Mouse (Mus musculus) G1E (cell line): Measurements from ENCODE around the gene Msmo1. TPM values are rescaled to one million over a fixed set of nuclear protein-coding genes. Genes with fewer than 3 reads are reported as not detected.

Source experiments
- ATAC-seq: 2 replicates; pipeline ENCODE4 v1.8.0; 2016; ENCODE audit warnings: mild to moderate bottlenecking; ENCODE audit not compliant: insufficient number of reproducible peaks, poor library complexity, low FRiP score, severe bottlenecking; ENCODE audit errors: extremely low read depth
- DNase-seq: peaks from one replicate; pipeline ENCODE4 v3.0.0; 2012; ENCODE audit warnings: low spot score
- H3K27me3 ChIP-seq: 2 replicates; pipeline ENCODE4 v1.6.1; 2012; ENCODE audit warnings: mild to moderate bottlenecking, low read length, inconsistent platforms; ENCODE audit not compliant: insufficient read depth
- H3K36me3 ChIP-seq: replicated peaks from 2 replicates; pipeline ENCODE3; 2012; ENCODE audit warnings: mild to moderate bottlenecking, inconsistent platforms
- H3K4me1 ChIP-seq: 2 replicates; pipeline ENCODE4 v1.6.1; 2012; ENCODE audit warnings: low read depth, low read length, inconsistent platforms, mixed read lengths; ENCODE audit not compliant: insufficient read depth
- H3K4me3 ChIP-seq: 2 replicates; pipeline ENCODE4 v1.5.1; 2012; ENCODE audit warnings: low read depth, mild to moderate bottlenecking, inconsistent platforms, low read length, moderate library complexity, mixed read lengths
- H3K9me3 ChIP-seq: replicated peaks from 2 replicates; pipeline ENCODE4 v1.6.1; 2012; ENCODE audit warnings: inconsistent platforms
- CTCF ChIP-seq: IDR thresholded peaks from 2 replicates; pipeline ENCODE4 v1.5.1; 2012; ENCODE audit warnings: low read depth, low read length, inconsistent platforms, mixed read lengths
- GATA1 ChIP-seq: IDR thresholded peaks from 2 replicates; pipeline ENCODE4 v1.6.1; 2012; ENCODE audit warnings: borderline replicate concordance, low read length, inconsistent platforms, mixed read lengths
- GATA2 ChIP-seq: IDR thresholded peaks from 2 replicates; pipeline ENCODE4 v1.6.1; 2012; ENCODE audit warnings: low read depth, low read length, inconsistent platforms, borderline replicate concordance
- POLR2AphosphoS5 ChIP-seq: IDR thresholded peaks from 2 replicates; pipeline ENCODE4 v1.6.1; 2012; ENCODE audit warnings: low read depth, low read length, inconsistent platforms; ENCODE audit not compliant: insufficient replicate concordance
- TAL1 ChIP-seq: conservative IDR thresholded peaks from 2 replicates; pipeline ENCODE4 v1.6.1; 2012; ENCODE audit warnings: low read depth, low read length, inconsistent platforms, mixed read lengths
- polyA plus RNA-seq: library from polyadenylated mRNA; stranded (reverse); fragments of >175 nt; gene quantifications from 2 replicates; pipeline ENCODE4 v1.2.3, GENCODE M21; 2012
- total RNA-seq, 2 experiments: library from RNA; stranded (forward) in 1 of 2; stranded (reverse) in 1 of 2; fragments of 200-1000 nt in 1 of 2; fragments of >200 nt in 1 of 2; fragmentation: Nextera tagmentation in 1 of 2; gene quantifications; 2 replicates each; pipeline ENCODE4 v1.2.3; 2014 to 2017

The Msmo1 gene
- total RNA-seq (2014; fragmentation: Nextera tagmentation) (130 and 139 TPM in 2 replicates), total RNA-seq (2017) (552 and 571 TPM in 2 replicates), polyA plus RNA-seq (3.2 and 3.7 TPM in 2 replicates)

DNA sequence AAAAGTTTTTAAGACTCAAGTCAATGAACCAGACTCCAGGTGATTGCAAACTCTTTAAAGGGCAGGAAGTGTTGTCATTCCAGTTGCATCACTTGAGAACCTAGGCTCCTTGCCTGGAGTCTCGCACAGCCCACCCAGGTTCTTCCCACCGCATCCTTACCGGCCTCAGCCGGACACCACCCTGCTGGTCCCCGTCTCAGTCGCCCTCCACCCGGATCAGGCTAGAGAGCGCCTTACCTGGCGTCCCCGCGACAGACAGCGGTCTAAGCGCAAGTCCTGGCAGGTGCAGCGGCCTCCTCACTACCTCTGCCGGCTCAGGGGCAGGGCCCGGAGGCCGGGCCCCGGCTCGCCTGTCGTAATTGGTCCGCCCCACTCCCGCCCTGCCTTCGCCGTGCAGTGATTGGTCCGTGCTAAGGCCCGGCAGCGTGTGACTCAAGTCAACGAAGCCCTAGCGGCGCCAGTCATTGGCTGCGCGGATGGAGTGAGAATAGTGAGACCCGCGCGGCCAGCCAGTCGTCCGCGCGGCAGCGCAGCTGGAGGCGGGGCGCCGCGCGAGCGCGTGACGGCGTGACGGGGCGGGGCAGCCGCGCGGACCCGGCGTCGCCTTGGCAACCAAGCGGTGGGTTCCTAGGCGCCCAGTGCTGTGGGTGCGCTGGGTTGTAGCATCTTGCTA is at the start of gene Msmo1:
Gene Msmo1 (minus strand): TSS at position 522 of the 673 bp plus-strand sequence.
- peak within 1 kb of the TSS; percentile 93 for H3K4me3 ChIP-seq
- no peak for TF ChIP-seq GATA1
- no peak for TF ChIP-seq GATA2
- no peak for TF ChIP-seq POLR2AphosphoS5
- no peak for TF ChIP-seq TAL1
- TF ChIP-seq CTCF: no peak
- no peaks in the 10 kb centered on the region for H3K27me3 ChIP-seq
- peaks cover 44% of the 10 kb centered on the region for H3K4me1 ChIP-seq
- DNase-seq (peak; percentile 95), ATAC-seq (peak; percentile 97)
- peaks cover 29% of the 10 kb centered on the region for H3K36me3 ChIP-seq
- no peaks in the 10 kb centered on the region for H3K9me3 ChIP-seq

- TF ChIP-seq TAL1 (no peak), GATA2 (no peak), POLR2AphosphoS5 (no peak), CTCF (no peak), GATA1 (no peak)
- peaks cover 20% of the 10 kb centered on the region for H3K4me1 ChIP-seq
- DNase-seq (no peak), ATAC-seq (peak; percentile 71)
- H3K4me3 ChIP-seq: no peak overlapping the region
- no peaks in the 10 kb centered on the region for H3K9me3 ChIP-seq
- H3K27me3 ChIP-seq: no peaks in the 10 kb centered on the region
- peaks cover 47% of the 10 kb centered on the region for H3K36me3 ChIP-seq
Observed at GRCm38 (mm10) chr8:64781947-64782346, 48.4 kb upstream of the Msmo1 start.

DNA sequence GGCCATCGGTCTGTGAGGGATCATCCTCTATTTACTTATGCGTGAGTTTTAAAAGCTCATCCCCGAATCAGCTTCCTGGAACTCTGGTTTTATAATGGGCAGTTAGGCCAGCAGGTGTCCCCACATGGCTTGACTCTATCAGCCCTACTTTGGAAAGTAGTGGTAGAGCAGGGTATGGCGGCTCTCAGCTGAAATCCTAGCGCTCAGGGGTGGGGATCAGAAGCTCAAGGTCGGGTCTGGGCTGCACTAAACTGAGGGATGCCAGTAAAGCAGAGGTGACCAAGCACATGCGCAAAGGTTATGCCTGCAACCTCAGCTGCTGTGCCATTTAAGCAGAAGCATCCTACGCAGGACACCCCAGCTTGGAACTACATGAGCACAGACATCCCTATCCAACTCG is 44.3 kb upstream of the Msmo1 start:
- no peak overlapping the region for H3K4me3 ChIP-seq
- peaks cover 10% of the 10 kb centered on the region for H3K4me1 ChIP-seq
- H3K27me3 ChIP-seq: no peaks in the 10 kb centered on the region
- no peaks in the 10 kb centered on the region for H3K9me3 ChIP-seq
- DNase-seq (no peak), ATAC-seq (no peak)
- H3K36me3 ChIP-seq: peaks cover 51% of the 10 kb centered on the region
- no peak for TF ChIP-seq GATA2
- TF ChIP-seq POLR2AphosphoS5: no peak
- no peak for TF ChIP-seq TAL1
- TF ChIP-seq CTCF: no peak
- no peak for TF ChIP-seq GATA1

DNA sequence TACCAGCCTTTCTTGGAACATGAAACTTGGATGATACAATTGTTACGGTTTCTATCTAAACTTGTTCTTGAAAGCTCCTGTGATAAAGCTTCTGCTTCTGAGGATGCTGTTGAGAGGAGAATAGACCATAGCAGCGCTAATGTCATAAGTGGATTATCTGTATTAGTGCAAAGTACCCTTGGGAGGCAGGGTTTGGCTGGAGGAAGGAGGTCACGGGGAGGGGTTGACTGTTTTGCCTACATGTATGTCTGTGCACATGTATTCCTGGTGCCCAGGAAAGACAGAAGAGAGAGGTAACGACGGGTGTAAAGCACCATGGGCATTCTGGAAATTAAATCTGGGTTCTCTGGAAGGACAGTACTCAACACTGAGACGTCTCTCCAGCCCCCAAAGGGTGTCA is 40.5 kb upstream of the Msmo1 start:
- Histone ChIP-seq H3K27me3 (no peaks in the 10 kb centered on the region), H3K4me1 (peaks cover 6% of the 10 kb centered on the region; the same call in 1 of the 2 replicates), H3K9me3 (no peaks in the 10 kb centered on the region), H3K4me3 (no peak overlapping the region), H3K36me3 (peaks cover 49% of the 10 kb centered on the region)
- TF ChIP-seq CTCF: no peak
- TF ChIP-seq GATA1: no peak
- TF ChIP-seq TAL1: no peak
- no peak for TF ChIP-seq POLR2AphosphoS5
- ATAC-seq (no peak), DNase-seq (no peak)

DNA sequence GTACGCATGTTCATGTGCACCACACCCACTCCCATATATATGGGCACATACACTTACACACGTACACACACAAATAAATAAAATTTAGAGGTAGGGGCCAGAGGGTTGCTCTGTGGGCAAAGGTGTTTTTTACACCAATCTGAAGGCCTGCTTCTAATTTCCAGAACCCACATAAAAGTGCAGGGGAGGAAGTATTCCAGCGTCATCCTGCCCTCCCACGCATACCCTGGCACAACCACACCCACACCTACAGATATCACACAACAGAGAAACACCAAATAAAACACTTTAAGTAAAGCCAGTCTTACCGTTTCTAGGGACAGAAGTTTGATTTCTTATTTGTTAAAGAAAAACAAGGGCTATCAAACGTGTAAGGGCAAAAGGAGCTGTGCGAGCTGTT is 37.2 kb upstream of the Msmo1 start:
- H3K36me3 ChIP-seq: peaks cover 52% of the 10 kb centered on the region
- TF ChIP-seq POLR2AphosphoS5: no peak
- no peak for TF ChIP-seq TAL1
- TF ChIP-seq GATA2: no peak
- TF ChIP-seq CTCF: no peak
- no peak for TF ChIP-seq GATA1

DNA sequence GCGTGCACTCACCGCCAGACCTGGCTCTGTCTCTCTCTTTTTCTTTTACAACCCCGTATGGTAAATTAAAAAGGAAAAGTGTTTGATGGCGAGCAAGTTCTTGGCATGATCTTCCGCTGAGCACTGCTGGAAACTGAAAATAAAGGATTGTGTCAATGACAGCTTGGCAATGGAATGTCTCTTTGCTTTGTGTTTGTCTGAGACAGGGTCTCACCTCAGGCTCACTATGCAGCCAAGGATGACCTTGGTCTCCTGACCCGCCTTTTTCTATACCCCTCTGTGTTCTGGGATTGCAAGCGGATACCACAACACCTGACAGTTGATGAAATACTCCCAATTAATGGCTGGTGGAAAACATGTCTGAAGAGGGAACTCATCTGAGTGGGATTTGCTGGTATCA is 36.0 kb upstream of the Msmo1 start:
- ATAC-seq: no peak
- H3K4me1 ChIP-seq: peaks cover 6% of the 10 kb centered on the region; the same call in 1 of the 2 replicates
- no peaks in the 10 kb centered on the region for H3K9me3 ChIP-seq
- no peak overlapping the region for H3K4me3 ChIP-seq
- no peaks in the 10 kb centered on the region for H3K27me3 ChIP-seq
- TF ChIP-seq CTCF (no peak), GATA2 (no peak), GATA1 (no peak), TAL1 (no peak), POLR2AphosphoS5 (no peak)
- DNase-seq: no peak
- H3K36me3 ChIP-seq: peaks cover 47% of the 10 kb centered on the region

More for the DNA sequence above, 37.2 kb upstream of the Msmo1 start:
- Histone ChIP-seq H3K9me3 (no peaks in the 10 kb centered on the region), H3K4me3 (no peak overlapping the region), H3K4me1 (peaks cover 6% of the 10 kb centered on the region; the same call in 1 of the 2 replicates), H3K27me3 (no peaks in the 10 kb centered on the region)
- no peak for ATAC-seq
- DNase-seq: no peak

- DNase-seq (no peak), ATAC-seq (no peak)
- TF ChIP-seq GATA1 (no peak), GATA2 (no peak), POLR2AphosphoS5 (no peak), CTCF (no peak), TAL1 (no peak)
- H3K4me3 ChIP-seq: no peak overlapping the region
- H3K4me1 ChIP-seq: peaks cover 6% of the 10 kb centered on the region; the same call in 1 of the 2 replicates
- no peaks in the 10 kb centered on the region for H3K27me3 ChIP-seq
- H3K9me3 ChIP-seq: no peaks in the 10 kb centered on the region
- H3K36me3 ChIP-seq: peaks cover 47% of the 10 kb centered on the region
Observed at GRCm38 (mm10) chr8:64768645-64769044, 35.1 kb upstream of the Msmo1 start.
